Mouse (Mus musculus) naive thymus-derived CD4-positive, alpha-beta T cell, adult 2 months (primary cell): ENCODE data around the gene A930033H14Rik.

Experiments
- DNase-seq: peaks from one replicate; pipeline ENCODE4 v3.0.0-alpha.2; 2011; ENCODE audit warnings: low read depth

Gene A930033H14Rik

GRCm38 (mm10) chr10:69190434-69191160, 22.3 kb downstream of the A930033H14Rik start:
- DNase-seq = no peak

GRCm38 (mm10) chr10:69187773-69188443, 25.0 kb downstream of the A930033H14Rik start:
- DNase-seq = no peak

- peak; percentile 60 for DNase-seq
Observed at GRCm38 (mm10) chr10:69185894-69186893, 26.7 kb downstream of the A930033H14Rik start.

GRCm38 (mm10) chr10:69185431-69185830, 27.5 kb downstream of the A930033H14Rik start:
- DNase-seq = no peak

GRCm38 (mm10) chr10:69184903-69185302, 28.0 kb downstream of the A930033H14Rik start:
- DNase-seq = no peak

- no peak for DNase-seq
Observed at GRCm38 (mm10) chr10:69180997-69181396, 31.9 kb downstream of the A930033H14Rik start.

- DNase-seq = no peak
Observed at GRCm38 (mm10) chr10:69179341-69179740, 33.6 kb downstream of the A930033H14Rik start.

- DNase-seq = no peak
Observed at GRCm38 (mm10) chr10:69176116-69176515, 36.8 kb downstream of the A930033H14Rik start.

- no peak for DNase-seq
Observed at GRCm38 (mm10) chr10:69172412-69172811, 40.5 kb downstream of the A930033H14Rik start.

- no peak for DNase-seq
Observed at GRCm38 (mm10) chr10:69166514-69166913, 46.4 kb downstream of the A930033H14Rik start.

GRCm38 (mm10) chr10:69165847-69166246, 47.1 kb downstream of the A930033H14Rik start:
- DNase-seq = no peak

- DNase-seq = peak; percentile 54
Observed at GRCm38 (mm10) chr10:69165125-69165524, 47.8 kb downstream of the A930033H14Rik start.

GRCm38 (mm10) chr10:69163216-69163615, 49.7 kb downstream of the A930033H14Rik start:
- no peak for DNase-seq

- no peak for DNase-seq
Observed at GRCm38 (mm10) chr10:69162577-69162976, 50.3 kb downstream of the A930033H14Rik start.

- DNase-seq = no peak
Observed at GRCm38 (mm10) chr10:69161503-69161902, 51.4 kb downstream of the A930033H14Rik start.

GRCm38 (mm10) chr10:69160877-69161276, 52.0 kb downstream of the A930033H14Rik start:
- no peak for DNase-seq
